Mouse (Mus musculus): ENCODE data around the gene Sox4.

DNA sequence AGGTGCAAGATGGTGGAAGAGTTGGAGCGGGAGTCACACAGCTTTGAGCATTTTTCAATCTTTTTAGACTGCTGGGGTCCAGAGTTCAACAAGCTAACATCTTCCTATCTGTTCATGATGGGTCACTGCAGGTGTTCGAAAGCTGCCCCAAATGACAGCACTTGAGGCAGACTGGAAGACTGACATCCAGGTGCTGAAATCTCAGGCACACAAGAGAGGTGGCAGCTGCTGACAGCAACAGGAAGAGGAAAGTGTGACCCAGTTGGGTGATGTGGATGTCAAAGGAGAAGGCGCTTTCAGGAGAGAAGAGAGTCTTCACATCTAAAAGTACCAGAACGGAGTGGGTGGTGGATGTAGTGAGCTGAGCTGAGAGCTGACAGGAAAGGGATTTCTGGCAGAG, 21.5 kb upstream of the Sox4 start:
- TF ChIP-seq CTCF (IDR thresholded peaks at IDR 0.05; ENCODE audit: low read depth), result no peak
- TF ChIP-seq EP300 (IDR thresholded peaks at IDR 0.05; ENCODE audit: low read depth), result no peak
